Mouse (Mus musculus): ENCODE data around the gene Etfdh. TPM values are rescaled to one million over a fixed set of nuclear protein-coding genes. Genes with fewer than 3 reads are reported as not detected.

Gene Etfdh
- total RNA-seq, 2 experiments from 2014 or later, result 22.2 to 24.7 TPM

GRCm38 (mm10) chr3:79555061-79555460 is 74.2 kb downstream of the Etfdh start:
- DNase-seq (ENCODE audit: low spot score in 2 of 2), result no peak

Other genes with a start within 250 kb of the Etfdh start
- gene Fnip2, start 61.7 kb downstream of the Etfdh start, total RNA-seq (2021), result 10 to 100 TPM; 18.2 to 18.5 TPM
- gene Ppid, start 38.2 kb downstream of the Etfdh start, total RNA-seq (2021), result 10 to 100 TPM; 68.9 to 69.1 TPM
- 1 to 10 TPM; 1.2 to 1.5 TPM for gene 4930579G24Rik, start 421 bp downstream of the Etfdh start, total RNA-seq (2021)
- 10 to 100 TPM; 12.0 to 16.8 TPM for gene Rxfp1, start 108.4 kb upstream of the Etfdh start, total RNA-seq (2021)
- 10 to 100 TPM; 11.5 to 18.6 TPM for gene Tmem144, start 223.3 kb upstream of the Etfdh start, total RNA-seq (2021)

Measured in left cerebral cortex, adult 18-20 months (tissue).